Mouse (Mus musculus): ENCODE results near the gene Mfn1. TPM values are rescaled to one million over a fixed set of nuclear protein-coding genes. Genes with fewer than 3 reads are reported as not detected.

Mfn1 gene
- total and polyA plus RNA-seq, 3 experiments: 7.8 to 71.2 (median 67.9) TPM

DNA sequence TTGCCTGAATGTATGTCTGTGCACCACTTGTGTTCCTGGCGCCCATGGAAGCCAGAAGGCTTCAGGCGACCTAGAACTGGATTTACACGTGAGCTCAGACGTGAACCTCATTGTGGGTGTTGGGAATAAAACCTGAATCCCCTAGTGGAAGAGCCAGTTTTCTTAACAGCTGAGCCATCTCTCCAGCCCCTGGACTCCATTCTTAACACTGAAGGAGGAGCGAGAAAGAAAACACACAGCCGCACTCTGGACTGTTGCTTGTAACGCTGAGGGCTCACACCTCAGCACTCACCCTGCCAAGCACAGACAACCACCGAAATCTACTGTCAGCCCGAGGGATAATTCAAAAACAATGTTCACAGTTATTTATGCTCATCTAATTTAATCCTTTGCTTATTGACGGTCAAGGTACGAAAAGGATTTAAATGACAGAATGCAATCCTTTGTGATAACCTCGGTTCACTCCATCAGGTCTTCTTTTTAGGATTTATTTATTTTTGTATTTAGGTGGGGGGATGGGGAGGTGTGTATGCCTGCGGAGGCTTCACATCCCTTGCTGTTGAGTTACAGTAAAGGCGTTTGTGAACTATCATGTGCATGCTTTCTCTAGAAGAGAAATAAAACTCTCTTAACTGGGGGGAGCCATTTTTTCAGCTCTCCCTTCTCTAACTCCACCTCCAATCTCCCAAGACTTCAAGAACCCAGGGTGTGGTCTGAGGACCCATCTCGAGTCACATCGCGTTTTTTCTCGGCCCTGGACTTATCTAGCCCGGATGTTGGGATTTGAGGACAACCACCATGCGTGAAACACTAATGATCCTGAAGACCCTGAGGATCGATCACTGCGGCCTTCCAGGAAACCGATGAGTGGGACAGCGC, 19.5 kb upstream of the Mfn1 start, which contains the start of gene Zfp639:
Gene Zfp639, plus strand, starts transcription at position 764 of the 879 bp plus-strand sequence.
- DNase-seq (ENCODE audit: low spot score) (no peak), ATAC-seq (ENCODE audit: extremely low read depth, insufficient number of reproducible peaks, low FRiP score, poor library complexity, severe bottlenecking) (0 out of 2 replicates have a peak, but pooled peaks have one; percentile 17)

GRCm38 (mm10) chr3:32510375-32511190, 18.7 kb upstream of the Mfn1 start:
- H3K4me1 ChIP-seq (ENCODE audit: insufficient read depth, low read depth, low read length): peaks cover 41% of the 10 kb centered on the region
- H3K27me3 ChIP-seq (ENCODE audit: insufficient read depth, low read length): 0 out of 2 replicates have a peak, but pooled peaks cover 3% of the 10 kb centered on the region
- H3K36me3 ChIP-seq (replicated peaks): peaks cover 25% of the 10 kb centered on the region
- peak; percentile 51; the same call in 1 of the 2 replicates for TF ChIP-seq CTCF (IDR thresholded peaks at IDR 0.05; ENCODE audit: low read depth, low read length)
- no peak for TF ChIP-seq TAL1 (conservative IDR thresholded peaks at IDR 0.05; ENCODE audit: low read depth, low read length)
- peak; percentile 97 for DNase-seq (ENCODE audit: low spot score)
- H3K9me3 ChIP-seq (replicated peaks): no peaks in the 10 kb centered on the region
- H3K4me3 ChIP-seq (ENCODE audit: low read depth, low read length): peak overlapping the region; percentile 84
- peak; percentile 85 for ATAC-seq (ENCODE audit: extremely low read depth, insufficient number of reproducible peaks, low FRiP score, poor library complexity, severe bottlenecking)

More for the DNA sequence above, 19.5 kb upstream of the Mfn1 start, which contains the start of gene Zfp639:
- TF ChIP-seq GATA2 (IDR thresholded peaks at IDR 0.05; ENCODE audit: borderline replicate concordance, low read depth, low read length) (no peak), TAL1 (conservative IDR thresholded peaks at IDR 0.05; ENCODE audit: low read depth, low read length) (no peak), CTCF (IDR thresholded peaks at IDR 0.05; ENCODE audit: low read depth, low read length) (no peak), GATA1 (IDR thresholded peaks at IDR 0.05; ENCODE audit: borderline replicate concordance, low read length) (no peak), POLR2AphosphoS5 (IDR thresholded peaks at IDR 0.05; ENCODE audit: insufficient replicate concordance, low read depth, low read length) (no peak)
- Histone ChIP-seq H3K9me3 (replicated peaks) (no peaks in the 10 kb centered on the region), H3K27me3 (ENCODE audit: insufficient read depth, low read length) (peaks cover 11% of the 10 kb centered on the region), H3K4me1 (ENCODE audit: insufficient read depth, low read depth, low read length) (peaks cover 41% of the 10 kb centered on the region), H3K36me3 (replicated peaks) (peaks cover 18% of the 10 kb centered on the region), H3K4me3 (ENCODE audit: low read depth, low read length) (peak within 1 kb of the TSS; percentile 84)

GRCm38 (mm10) chr3:32511191-32511550, 18.1 kb upstream of the Mfn1 start:
- TF ChIP-seq GATA1 (IDR thresholded peaks at IDR 0.05; ENCODE audit: borderline replicate concordance, low read length): no peak
- no peak for TF ChIP-seq TAL1 (conservative IDR thresholded peaks at IDR 0.05; ENCODE audit: low read depth, low read length)
- TF ChIP-seq CTCF (IDR thresholded peaks at IDR 0.05; ENCODE audit: low read depth, low read length): no peak
- no peak for TF ChIP-seq POLR2AphosphoS5 (IDR thresholded peaks at IDR 0.05; ENCODE audit: insufficient replicate concordance, low read depth, low read length)
- no peak for TF ChIP-seq GATA2 (IDR thresholded peaks at IDR 0.05; ENCODE audit: borderline replicate concordance, low read depth, low read length)
- ATAC-seq (ENCODE audit: extremely low read depth, insufficient number of reproducible peaks, low FRiP score, poor library complexity, severe bottlenecking): no peak
- Histone ChIP-seq H3K27me3 (ENCODE audit: insufficient read depth, low read length) (no peaks in the 10 kb centered on the region), H3K36me3 (replicated peaks) (peaks cover 31% of the 10 kb centered on the region), H3K4me1 (ENCODE audit: insufficient read depth, low read depth, low read length) (peaks cover 41% of the 10 kb centered on the region), H3K9me3 (replicated peaks) (no peaks in the 10 kb centered on the region), H3K4me3 (ENCODE audit: low read depth, low read length) (peak overlapping the region; percentile 84)
- no peak for DNase-seq (ENCODE audit: low spot score)

DNA sequence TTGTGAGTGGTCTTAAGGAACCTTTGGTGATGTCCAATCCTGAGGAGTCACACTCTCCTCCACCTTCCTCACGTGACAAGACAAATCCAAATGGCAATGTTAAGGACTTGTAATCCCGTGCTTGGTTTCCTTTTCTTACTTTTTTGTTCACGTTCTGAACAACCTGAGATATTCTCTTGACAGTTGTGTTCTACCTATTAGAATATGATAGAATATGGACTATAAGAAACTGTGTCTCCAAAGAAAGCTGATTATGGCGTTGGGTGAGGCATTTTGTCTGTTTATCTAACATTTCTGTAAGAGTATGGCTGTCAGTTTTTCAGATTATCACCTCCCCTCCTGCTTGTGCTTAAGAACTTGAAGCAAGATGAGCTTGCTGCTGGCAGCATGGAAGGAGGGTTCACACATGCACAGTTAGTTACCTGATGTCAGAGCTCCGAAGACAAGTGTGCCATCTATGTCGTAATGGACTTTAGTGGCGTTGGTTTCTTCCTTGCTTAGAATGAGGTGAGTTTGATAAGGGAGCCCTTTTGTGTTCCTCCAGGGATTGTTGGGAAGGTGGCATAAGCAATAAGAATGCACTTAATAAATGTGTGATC, 16.5 kb upstream of the Mfn1 start:
- no peak overlapping the region; the same call in 1 of the 2 replicates for H3K4me3 ChIP-seq (ENCODE audit: low read depth, low read length)
- H3K36me3 ChIP-seq (replicated peaks): peaks cover 46% of the 10 kb centered on the region
- no peaks in the 10 kb centered on the region for H3K9me3 ChIP-seq (replicated peaks)
- H3K4me1 ChIP-seq (ENCODE audit: insufficient read depth, low read depth, low read length): peaks cover 41% of the 10 kb centered on the region
- no peaks in the 10 kb centered on the region for H3K27me3 ChIP-seq (ENCODE audit: insufficient read depth, low read length)
- TF ChIP-seq GATA1 (IDR thresholded peaks at IDR 0.05; ENCODE audit: borderline replicate concordance, low read length): no peak
- TF ChIP-seq TAL1 (conservative IDR thresholded peaks at IDR 0.05; ENCODE audit: low read depth, low read length): no peak
- TF ChIP-seq CTCF (IDR thresholded peaks at IDR 0.05; ENCODE audit: low read depth, low read length): no peak
- no peak for TF ChIP-seq POLR2AphosphoS5 (IDR thresholded peaks at IDR 0.05; ENCODE audit: insufficient replicate concordance, low read depth, low read length)
- TF ChIP-seq GATA2 (IDR thresholded peaks at IDR 0.05; ENCODE audit: borderline replicate concordance, low read depth, low read length): no peak
- DNase-seq (ENCODE audit: low spot score): no peak
- no peak for ATAC-seq (ENCODE audit: extremely low read depth, insufficient number of reproducible peaks, low FRiP score, poor library complexity, severe bottlenecking)

DNA sequence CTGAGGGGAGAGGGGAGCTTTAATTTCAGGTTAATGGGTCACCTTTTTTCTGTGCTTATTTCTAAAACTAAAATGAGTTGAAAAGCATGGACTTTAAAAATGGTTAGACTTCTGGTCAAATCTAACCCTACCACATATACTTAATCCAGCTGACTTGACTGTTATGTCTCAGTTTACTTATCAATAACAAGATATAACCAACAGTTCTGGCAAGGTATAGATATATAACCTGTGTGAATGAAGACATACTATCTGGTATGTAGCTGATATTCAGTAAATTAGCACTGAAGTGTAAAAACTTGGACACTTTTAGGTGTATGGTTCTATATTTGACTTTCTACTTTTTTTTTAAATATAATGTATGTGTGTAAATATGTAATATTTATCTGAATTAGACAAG, 15.7 kb upstream of the Mfn1 start:
- Histone ChIP-seq H3K36me3 (replicated peaks) (peaks cover 52% of the 10 kb centered on the region), H3K27me3 (ENCODE audit: insufficient read depth, low read length) (no peaks in the 10 kb centered on the region), H3K4me1 (ENCODE audit: insufficient read depth, low read depth, low read length) (peaks cover 40% of the 10 kb centered on the region), H3K9me3 (replicated peaks) (no peaks in the 10 kb centered on the region), H3K4me3 (ENCODE audit: low read depth, low read length) (no peak overlapping the region)
- no peak for DNase-seq (ENCODE audit: low spot score)
- TF ChIP-seq CTCF (IDR thresholded peaks at IDR 0.05; ENCODE audit: low read depth, low read length) (no peak), POLR2AphosphoS5 (IDR thresholded peaks at IDR 0.05; ENCODE audit: insufficient replicate concordance, low read depth, low read length) (no peak), GATA2 (IDR thresholded peaks at IDR 0.05; ENCODE audit: borderline replicate concordance, low read depth, low read length) (no peak), GATA1 (IDR thresholded peaks at IDR 0.05; ENCODE audit: borderline replicate concordance, low read length) (no peak), TAL1 (conservative IDR thresholded peaks at IDR 0.05; ENCODE audit: low read depth, low read length) (no peak)
- no peak for ATAC-seq (ENCODE audit: extremely low read depth, insufficient number of reproducible peaks, low FRiP score, poor library complexity, severe bottlenecking)
